Mouse (Mus musculus): ENCODE data around the gene Saxo1.

DNA sequence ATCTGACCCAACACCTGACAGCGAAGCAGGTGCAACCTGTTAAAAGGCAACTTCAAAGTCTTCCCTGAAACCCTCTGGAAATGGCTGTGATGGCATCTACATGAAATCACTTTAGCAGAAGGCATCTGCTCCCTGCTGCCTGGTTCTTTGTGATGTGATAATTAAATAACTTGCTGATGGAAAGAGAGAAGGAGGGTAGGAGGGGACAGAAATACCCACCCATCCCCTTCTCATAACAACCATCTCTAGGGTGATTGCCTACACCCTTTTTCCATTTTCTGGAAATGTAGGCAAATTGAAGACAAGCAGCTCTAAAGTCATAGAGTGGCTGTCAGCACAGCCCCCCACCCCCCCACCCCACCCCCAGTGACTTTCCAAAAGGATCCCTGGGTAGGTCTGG, 33.6 kb downstream of the Saxo1 start:
- TF ChIP-seq CTCF (IDR thresholded peaks at IDR 0.05; ENCODE audit: borderline replicate concordance, insufficient read depth, low read length) (no peak), POLR2A (IDR thresholded peaks at IDR 0.05; ENCODE audit: low read depth, low read length) (no peak)

All from embryonic fibroblast, embryonic 13.5 days (primary cell).